Mouse (Mus musculus): ENCODE results near the gene Epsti1.

Gene Epsti1

GRCm38 (mm10) chr14:78015540-78016321 lies 111.7 kb downstream of the Epsti1 start:
- no peak for DNase-seq

DNA sequence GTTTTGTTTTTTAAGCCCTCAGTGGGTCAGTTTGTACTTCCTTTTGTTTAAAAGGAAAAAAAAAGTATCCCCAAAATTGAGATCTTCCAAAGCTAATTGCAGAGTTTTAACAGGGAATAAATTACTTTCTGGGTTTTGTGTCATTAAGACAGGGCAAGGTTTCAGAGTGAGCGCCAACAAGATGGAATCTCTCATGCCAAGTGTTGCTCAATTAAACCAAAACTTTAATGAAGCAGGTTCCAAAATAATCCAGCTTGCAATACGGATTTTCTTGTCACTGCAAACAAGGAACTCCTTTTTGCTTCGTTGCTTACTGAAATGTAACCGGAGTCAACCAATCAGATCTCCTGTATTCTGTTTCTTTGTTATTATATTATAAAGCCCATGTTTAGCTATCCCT lies 112.4 kb downstream of the Epsti1 start:
- no peak for DNase-seq

DNA sequence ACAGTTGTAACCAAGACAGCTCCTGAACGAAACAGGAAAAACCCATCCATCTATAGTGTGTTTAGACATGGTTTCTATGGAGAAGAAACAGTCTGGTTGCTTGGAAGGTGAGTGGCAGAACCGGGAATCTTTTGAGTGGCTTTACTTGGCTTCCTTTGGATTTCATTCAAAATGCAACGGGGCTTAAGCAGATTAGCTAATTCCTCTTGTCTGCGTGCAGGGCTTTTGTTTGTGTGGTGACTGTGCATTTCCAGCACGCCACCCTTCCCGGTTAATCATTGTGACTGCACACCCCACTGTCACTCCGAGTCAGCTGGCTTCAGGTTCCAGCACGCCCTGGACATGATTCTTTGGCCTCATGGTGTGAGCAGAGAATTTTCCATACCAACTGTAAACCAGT lies 115.9 kb downstream of the Epsti1 start:
- DNase-seq, result no peak

DNA sequence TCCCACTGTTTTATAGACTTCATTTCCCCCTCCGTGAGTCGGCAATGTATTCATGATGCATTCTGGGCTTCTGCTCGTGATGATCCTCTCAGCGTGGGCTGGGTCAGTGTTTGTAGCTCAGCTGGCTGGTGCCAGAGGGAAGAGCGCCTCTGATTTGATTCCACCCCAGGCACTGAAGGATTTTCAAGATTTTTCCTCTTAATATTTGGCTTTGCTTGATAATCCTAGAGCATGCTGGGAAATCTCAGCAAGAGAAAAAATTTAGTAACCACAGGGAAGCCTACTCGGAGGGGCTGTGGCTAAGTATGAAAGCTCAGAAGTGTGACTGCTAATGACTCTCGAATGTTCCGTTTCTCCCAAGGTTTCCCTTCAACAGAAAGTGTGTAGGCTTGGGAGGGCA lies 134.8 kb downstream of the Epsti1 start:
- DNase-seq, result no peak

DNA sequence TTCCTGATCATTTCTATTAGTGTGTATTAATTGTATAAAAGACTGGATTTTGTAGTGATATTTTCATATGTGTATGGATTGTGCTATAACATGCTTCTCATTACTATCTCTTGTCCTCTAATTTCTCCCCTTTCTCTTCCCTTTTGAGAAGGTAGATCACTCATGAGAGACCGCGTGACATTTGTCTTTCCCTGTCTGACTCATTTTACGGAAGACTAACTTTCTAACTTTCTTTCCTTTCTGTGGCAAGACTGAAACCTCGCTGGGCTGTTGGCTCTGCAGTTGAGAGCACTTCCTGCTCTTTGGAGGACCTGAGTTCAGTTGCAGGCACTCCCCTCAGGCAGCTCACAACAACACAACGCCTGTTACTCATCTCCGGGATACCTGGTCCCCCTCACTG lies 136.6 kb downstream of the Epsti1 start:
- DNase-seq, result no peak

DNA sequence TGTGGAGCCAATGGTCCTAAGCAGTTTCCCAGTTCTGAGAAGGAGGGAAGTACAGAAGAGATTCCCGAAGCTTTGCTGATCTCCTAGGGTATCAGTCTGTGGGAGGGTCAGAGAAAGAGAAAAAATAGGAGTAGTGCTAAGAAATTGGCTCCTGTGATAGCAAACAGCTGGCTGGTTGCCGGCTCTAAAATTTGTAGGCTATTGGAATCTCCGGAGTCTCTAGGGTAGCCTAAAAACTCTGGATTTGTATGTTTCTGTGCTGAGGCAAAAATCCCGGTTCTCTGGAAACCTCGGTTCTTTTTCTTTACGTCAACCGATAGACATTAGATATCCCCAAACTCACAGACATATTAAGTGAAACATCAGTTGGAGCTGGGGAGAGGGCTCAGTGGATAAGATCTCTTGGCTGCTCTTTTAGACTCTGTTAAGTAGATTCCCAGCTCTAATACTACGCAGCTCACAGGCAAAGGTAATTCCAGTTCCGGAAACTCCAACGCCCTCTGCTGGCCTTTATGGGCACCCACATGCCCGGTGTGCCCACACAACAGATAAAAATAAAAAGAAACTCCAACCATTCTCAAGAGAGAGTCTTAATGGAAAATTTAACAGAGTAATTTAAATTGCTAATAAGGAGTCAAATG lies 138.0 kb downstream of the Epsti1 start:
- DNase-seq, result no peak

- DNase-seq, result no peak
Observed at GRCm38 (mm10) chr14:78043079-78043478, 139.0 kb downstream of the Epsti1 start.

GRCm38 (mm10) chr14:78048258-78048657 lies 144.2 kb downstream of the Epsti1 start:
- DNase-seq, result no peak

DNA sequence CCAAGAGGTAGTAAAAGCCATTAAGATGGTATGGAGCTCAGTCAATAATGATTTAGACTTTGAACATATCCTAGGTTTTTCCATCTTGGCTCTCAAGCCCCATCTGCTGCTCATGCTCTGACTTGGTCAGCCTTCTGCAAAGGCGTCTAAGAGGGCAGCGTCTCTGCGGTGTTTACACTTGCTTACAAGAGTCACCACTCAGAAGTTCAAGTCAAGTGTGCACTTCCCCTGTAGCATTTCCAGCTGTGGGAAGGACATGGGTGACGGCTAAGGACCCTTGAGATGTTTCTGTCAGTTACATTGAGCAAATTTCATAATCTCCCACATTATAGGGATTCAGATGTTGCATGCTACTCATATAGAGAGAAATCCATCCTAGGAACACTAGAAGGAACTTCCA lies 144.6 kb downstream of the Epsti1 start:
- DNase-seq, result no peak
